Mouse (Mus musculus) thymus, adult 2 months (tissue): ENCODE results near the gene Cflar. TPM values are rescaled to one million over a fixed set of nuclear protein-coding genes. Genes with fewer than 3 reads are reported as not detected.
A peak's percentile ranks its signal among the peaks of the same experiment; 100 is the strongest.

ENCODE experiments used
- DNase-seq: peaks from one replicate; pipeline ENCODE4 v3.0.0; 2021
- H3K27ac ChIP-seq: fragments of 200-500 bp; 2 replicates; pipeline ENCODE4 v1.5.1; 2012; ENCODE audit warnings: low read length, control low read depth; ENCODE audit not compliant: control insufficient read depth, insufficient read depth
- H3K27me3 ChIP-seq: fragments of 200-500 bp; 2 replicates; pipeline ENCODE4 v1.6.1; 2012; ENCODE audit warnings: mild to moderate bottlenecking, low read length, moderate library complexity, mixed read lengths; ENCODE audit not compliant: control insufficient read depth, insufficient read depth
- H3K36me3 ChIP-seq: fragments of 200-500 bp; 2 replicates; pipeline ENCODE4 v1.6.1; 2012; ENCODE audit warnings: mild to moderate bottlenecking, low read length, moderate library complexity; ENCODE audit not compliant: control insufficient read depth, insufficient read depth
- H3K4me1 ChIP-seq: fragments of 200-500 bp; replicated peaks from 2 replicates; pipeline ENCODE4 v1.6.1; 2012; ENCODE audit warnings: low read length; ENCODE audit not compliant: control insufficient read depth, insufficient read depth
- H3K4me3 ChIP-seq: fragments of 200-500 bp; 2 replicates; pipeline ENCODE4 v1.5.1; 2012; ENCODE audit warnings: mild to moderate bottlenecking, low read length, control low read depth, moderate library complexity; ENCODE audit not compliant: control insufficient read depth, insufficient read depth
- CTCF ChIP-seq: fragments of 200-500 bp; IDR thresholded peaks from 2 replicates; pipeline ENCODE4 v1.5.1; 2012; ENCODE audit warnings: mild to moderate bottlenecking, control low read depth, low read length, moderate library complexity, borderline replicate concordance; ENCODE audit not compliant: control insufficient read depth, poor library complexity, insufficient read depth; ENCODE audit errors: extremely low read depth
- POLR2A ChIP-seq: fragments of 200-500 bp; IDR thresholded peaks from 2 replicates; pipeline ENCODE4 v1.6.1; 2012; ENCODE audit warnings: mild to moderate bottlenecking, low read length, control low read depth, moderate library complexity; ENCODE audit not compliant: control insufficient read depth, poor library complexity, insufficient read depth; ENCODE audit errors: extremely low read depth
- WGBS: fragments of 180-500 bp; shearing (Covaris S2); methylation state at CpG from one replicate; pipeline ENCODE4 v1.1.7; 2018; 5-methylcytosine and 5-hydroxymethylcytosine counted together
- polyA plus RNA-seq: library from polyadenylated mRNA; depleted of rRNA; stranded (reverse); fragments of >200 nt; gene quantifications from 2 replicates; pipeline ENCODE4 v1.2.3, GENCODE M21; 2012

Cflar gene
- polyA plus RNA-seq, 1 experiment: 83.9 TPM

DNA sequence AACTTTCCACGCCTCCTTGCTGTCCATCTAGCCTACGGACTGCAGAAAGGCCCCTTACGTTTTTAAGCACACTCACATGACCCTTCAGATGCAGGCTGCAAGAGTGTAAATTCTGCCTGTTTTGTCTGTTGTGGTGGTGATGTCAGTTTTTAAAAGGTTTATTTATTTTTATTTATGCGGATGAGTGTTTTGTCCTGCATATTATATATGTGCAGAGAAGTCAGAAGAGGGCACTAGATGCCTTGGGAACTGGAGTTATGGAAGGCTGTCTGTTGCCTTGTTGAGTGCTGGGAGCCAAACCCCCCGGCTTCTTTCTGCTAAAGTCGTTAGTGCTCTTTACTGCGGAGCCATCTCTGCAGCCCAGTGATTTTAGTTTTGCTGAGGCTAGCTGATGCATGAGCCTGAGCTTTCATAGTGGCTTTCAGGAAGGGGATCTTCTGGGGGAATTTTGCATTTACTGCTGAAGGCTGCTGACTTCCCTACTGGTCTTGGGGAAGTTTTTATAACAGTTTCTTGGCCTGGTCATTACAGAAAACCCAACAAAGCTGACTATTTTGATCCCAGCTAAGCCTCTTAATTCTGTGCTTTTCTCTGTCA is 12.6 kb downstream of the Cflar start:
- Histone ChIP-seq H3K27me3 (no peaks in the 10 kb centered on the region), H3K36me3 (peaks cover 32% of the 10 kb centered on the region), H3K4me3 (no peak overlapping the region), H3K27ac (no peak overlapping the region; the same call in 1 of the 2 replicates), H3K4me1 (peaks cover 32% of the 10 kb centered on the region)
- WGBS: 85% methylated on average over 7 of the region's 7 CpGs
- TF ChIP-seq CTCF: no peak
- no peak for DNase-seq

DNA sequence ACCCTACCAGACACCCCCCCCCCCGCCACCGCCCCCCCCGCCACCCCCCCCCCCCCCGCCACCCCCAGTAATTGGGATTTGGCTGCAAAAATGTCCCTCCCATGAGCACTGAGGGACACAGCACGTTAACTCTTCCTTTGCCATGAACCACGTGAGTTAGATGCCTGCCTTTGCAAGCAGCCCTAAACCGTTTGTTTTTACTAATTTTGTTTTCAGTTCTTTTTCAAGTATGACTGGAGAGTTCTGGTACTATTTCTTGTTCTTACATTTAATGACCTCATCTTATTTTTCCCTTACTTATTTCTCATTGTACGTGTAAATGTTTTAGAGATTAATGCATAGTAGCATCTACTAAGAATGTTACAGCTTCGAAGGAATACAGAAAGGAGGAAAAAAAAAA is 13.2 kb downstream of the Cflar start:
- DNase-seq: no peak
- Histone ChIP-seq H3K27me3 (no peaks in the 10 kb centered on the region), H3K36me3 (peaks cover 39% of the 10 kb centered on the region), H3K4me1 (peaks cover 27% of the 10 kb centered on the region), H3K27ac (no peak overlapping the region), H3K4me3 (no peak overlapping the region)
- no peak for TF ChIP-seq CTCF
- no peak for TF ChIP-seq POLR2A
- 87% methylated on average over 9 of the region's 9 CpGs for WGBS

GRCm38 (mm10) chr1:58725095-58725494 is 13.8 kb downstream of the Cflar start:
- TF ChIP-seq CTCF (no peak), POLR2A (no peak)
- no peak overlapping the region for H3K27ac ChIP-seq
- H3K4me3 ChIP-seq: no peak overlapping the region
- peaks cover 44% of the 10 kb centered on the region for H3K36me3 ChIP-seq
- H3K4me1 ChIP-seq: peaks cover 21% of the 10 kb centered on the region
- DNase-seq: no peak
- H3K27me3 ChIP-seq: no peaks in the 10 kb centered on the region

- Histone ChIP-seq H3K27me3 (no peaks in the 10 kb centered on the region), H3K4me1 (peaks cover 18% of the 10 kb centered on the region), H3K36me3 (peaks cover 47% of the 10 kb centered on the region), H3K4me3 (no peak overlapping the region), H3K27ac (peak overlapping the region; percentile 47; the same call in 1 of the 2 replicates)
- 94% methylated on average over 5 of the region's 5 CpGs for WGBS
- TF ChIP-seq CTCF (no peak), POLR2A (no peak)
- no peak for DNase-seq
Observed at GRCm38 (mm10) chr1:58725767-58726166, 14.5 kb downstream of the Cflar start.

GRCm38 (mm10) chr1:58727019-58727746 is 15.9 kb downstream of the Cflar start:
- H3K27me3 ChIP-seq: no peaks in the 10 kb centered on the region
- no peak for DNase-seq
- H3K27ac ChIP-seq: no peak overlapping the region
- TF ChIP-seq POLR2A (no peak), CTCF (no peak)
- H3K4me3 ChIP-seq: no peak overlapping the region
- peaks cover 11% of the 10 kb centered on the region for H3K4me1 ChIP-seq
- WGBS: 83% methylated on average over 1 of the region's 1 CpGs
- H3K36me3 ChIP-seq: peaks cover 59% of the 10 kb centered on the region

GRCm38 (mm10) chr1:58727747-58728589 is 16.7 kb downstream of the Cflar start:
- Histone ChIP-seq H3K27ac (peak overlapping the region; percentile 47; the same call in 1 of the 2 replicates), H3K4me1 (peaks cover 7% of the 10 kb centered on the region), H3K36me3 (peaks cover 53% of the 10 kb centered on the region), H3K4me3 (no peak overlapping the region), H3K27me3 (no peaks in the 10 kb centered on the region)
- 89% methylated on average over 10 of the region's 10 CpGs for WGBS
- no peak for DNase-seq
- no peak for TF ChIP-seq CTCF
- TF ChIP-seq POLR2A: no peak
